ENCODE assay signal across 8 mouse cellular contexts in the genomic region with DNA sequence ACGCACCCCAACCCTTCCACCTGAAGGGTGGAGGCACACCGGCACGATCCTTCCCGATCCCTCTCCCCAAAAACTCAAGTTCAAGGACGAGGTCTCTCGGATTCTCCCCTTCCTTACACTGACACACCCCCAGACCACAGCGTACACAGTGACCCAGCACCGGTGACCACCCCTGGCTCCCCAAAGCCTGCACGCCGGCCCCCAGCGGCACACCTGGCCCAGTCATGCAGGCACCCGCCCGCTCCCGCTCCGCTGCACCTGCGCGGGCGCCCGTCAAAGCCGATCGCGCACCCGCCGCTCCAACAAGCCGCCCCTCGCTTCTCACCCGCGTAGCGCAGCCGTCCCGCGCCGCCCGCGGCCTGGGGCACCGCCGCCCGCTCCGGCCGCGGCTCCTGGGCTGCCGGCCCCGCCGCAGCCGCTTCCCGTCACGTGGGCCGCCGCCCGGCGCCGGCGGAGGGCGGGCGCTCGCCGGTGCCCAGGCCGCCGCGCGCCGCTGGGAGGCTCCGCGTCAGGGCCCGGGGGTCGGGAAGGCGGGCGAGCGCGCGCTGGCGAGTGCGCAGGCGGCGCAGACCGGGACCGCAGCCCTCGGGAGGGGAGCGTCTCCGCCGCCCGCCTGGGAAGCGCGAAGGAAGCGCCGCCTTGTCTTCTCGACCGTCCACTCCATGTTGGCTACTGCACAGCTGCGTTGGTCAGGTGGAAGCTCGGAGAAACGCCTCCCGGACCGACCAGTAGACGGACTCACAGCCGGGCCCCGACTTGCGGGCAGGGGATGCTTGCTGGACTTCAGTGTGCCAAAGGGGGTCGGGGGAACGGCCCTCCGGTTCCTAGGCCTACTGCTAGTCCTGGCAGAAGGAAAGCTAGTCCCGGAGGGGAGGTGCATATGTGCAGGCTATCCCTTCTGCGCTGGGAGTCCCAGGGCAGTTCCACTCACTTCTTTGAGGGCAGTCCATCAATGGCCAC. TPM values are rescaled to one million over a fixed set of nuclear protein-coding genes. Genes with fewer than 3 reads are reported as not detected.
A peak's percentile ranks its signal among the peaks of the same experiment; 100 is the strongest.
DNase-seq lines count a peak whose midpoint lies in the region; ATAC-seq and TF ChIP-seq lines count a peak whose summit lies in the region.

No protein-coding gene starts in this region.

- peak; percentile 85 for ATAC-seq in forebrain, embryonic 16.5 days
- peak; percentile 87 for ATAC-seq in neural tube, embryonic 14.5 days (ENCODE audit: low read depth)

- DNase-seq in ES-E14 (ENCODE audit: low read depth, low spot score): no peak
- DNase-seq in cerebellum, adult 18-20 months: peak; percentile 71 to 85
- peak; percentile 69 for DNase-seq in heart, postnatal 25 days (ENCODE audit: low spot score)
- peak; percentile 56 to 73 for DNase-seq in layer of hippocampus, adult 18-20 months (ENCODE audit: low spot score in 2 of 2)
- peak; percentile 62 to 66 for DNase-seq in lung, adult 18-20 months
- DNase-seq in testis, postnatal 10 days (ENCODE audit: low spot score): peak; percentile 71

- no peaks in the 10 kb centered on the region for H3K27me3 ChIP-seq in forebrain, embryonic 16.5 days (replicated peaks; ENCODE audit: control insufficient read depth, insufficient read depth, low read length)
- H3K27me3 ChIP-seq in neural tube, embryonic 14.5 days (ENCODE audit: control insufficient read depth, insufficient read depth, low read length): no peaks in the 10 kb centered on the region

- H3K4me1 ChIP-seq in ES-E14 (ENCODE audit: control insufficient read depth in 2 of 2, insufficient read depth in 2 of 2, low read length in 2 of 2, poor library complexity in 1 of 2): peaks cover 3 to 4% of the 10 kb centered on the region in 2 experiments; a peak in 2 of 4 replicates
- peaks cover 25% of the 10 kb centered on the region for H3K4me1 ChIP-seq in forebrain, embryonic 16.5 days (replicated peaks; ENCODE audit: control insufficient read depth, insufficient read depth, low read length)
- H3K4me1 ChIP-seq in neural tube, embryonic 14.5 days (ENCODE audit: control insufficient read depth, insufficient read depth, low read length): peaks cover 18% of the 10 kb centered on the region

- no peaks in the 10 kb centered on the region for H3K9me3 ChIP-seq in ES-E14 (ENCODE audit: control insufficient read depth, insufficient read depth, low read depth, low read length)
- no peaks in the 10 kb centered on the region for H3K9me3 ChIP-seq in forebrain, embryonic 16.5 days (ENCODE audit: control insufficient read depth, low read length)
- H3K9me3 ChIP-seq in neural tube, embryonic 14.5 days (ENCODE audit: control insufficient read depth, low read length): no peaks in the 10 kb centered on the region

- intact Hi-C loops in heart, postnatal 25 days (cut with DNase I): loop anchor here (10.0 kb wide), 2 partner anchors 732 to 842 kb away; a partner anchor contains a TSS

- H3K36me3 ChIP-seq in ES-E14 (ENCODE audit: control insufficient read depth, insufficient read depth, low read length, poor library complexity, severe bottlenecking): no peaks in the 10 kb centered on the region
- no peaks in the 10 kb centered on the region for H3K36me3 ChIP-seq in forebrain, embryonic 16.5 days (ENCODE audit: control insufficient read depth, insufficient read depth)
- H3K36me3 ChIP-seq in neural tube, embryonic 14.5 days (ENCODE audit: control insufficient read depth, insufficient read depth, low read length): no peaks in the 10 kb centered on the region

- H3K4me2 ChIP-seq in forebrain, embryonic 16.5 days (ENCODE audit: low read length): peak overlapping the region; percentile 86
- H3K4me2 ChIP-seq in neural tube, embryonic 14.5 days (ENCODE audit: low read depth, low read length): peak overlapping the region; percentile 79

- H3K9ac ChIP-seq in ES-E14 (ENCODE audit: insufficient read depth, low read depth, low read length, poor library complexity, severe bottlenecking): peak overlapping the region; percentile 80
- H3K9ac ChIP-seq in forebrain, embryonic 16.5 days (replicated peaks; ENCODE audit: low read depth, low read length): peak overlapping the region; percentile 88
- H3K9ac ChIP-seq in neural tube, embryonic 14.5 days (replicated peaks; ENCODE audit: low read depth, low read length): peak overlapping the region; percentile 94

- H3K27ac ChIP-seq in ES-E14 (ENCODE audit: insufficient read depth, low read depth, low read length, poor library complexity, severe bottlenecking): no peak overlapping the region
- peak overlapping the region; percentile 80 for H3K27ac ChIP-seq in forebrain, embryonic 16.5 days (ENCODE audit: low read length)
- H3K27ac ChIP-seq in neural tube, embryonic 14.5 days (ENCODE audit: low read depth, low read length): peak overlapping the region; percentile 88

- in situ Hi-C loops in ES-E14 (cut with MboI; ENCODE audit: low sequenced_read_pairs in 2 of 2, unreplicated experiment in 2 of 2): no loop called here

- WGBS in forebrain, embryonic 16.5 days: under 1% methylated on average over 87 of the region's 102 CpGs
- WGBS in neural tube, embryonic 14.5 days: 0% methylated on average over 84 of the region's 102 CpGs

- H3K4me3 ChIP-seq in ES-E14 (ENCODE audit: insufficient read depth in 1 of 2, low read depth in 1 of 2, low read length in 2 of 2, poor library complexity in 1 of 2, severe bottlenecking in 1 of 2): peak overlapping the region; percentile 75 to 84
- H3K4me3 ChIP-seq in forebrain, embryonic 16.5 days (replicated peaks; ENCODE audit: low read length): peak overlapping the region; percentile 73
- H3K4me3 ChIP-seq in neural tube, embryonic 14.5 days (ENCODE audit: low read depth, low read length): peak overlapping the region; percentile 77

TF ChIP-seq in ES-E14, 5 proteins besides CTCF, POLR2A, EP300 and RAD21:
- TF ChIP-seq CHD2 (IDR thresholded peaks at IDR 0.05; ENCODE audit: low read depth, low read length) (no peak), ZNF384 (IDR thresholded peaks at IDR 0.05; ENCODE audit: low read depth, low read length) (no peak), HCFC1 (IDR thresholded peaks at IDR 0.05; ENCODE audit: borderline replicate concordance, insufficient read depth, low read length) (no peak), ZC3H11A (IDR thresholded peaks at IDR 0.05; ENCODE audit: borderline replicate concordance, low read depth, low read length) (no peak), MAFK (IDR thresholded peaks at IDR 0.05; ENCODE audit: insufficient read depth, low read depth, low read length) (no peak)

RNA-seq across cellular contexts. Expression of a gene that starts 6.1 kb away (rescaled TPM):
- 5.5 and 6.2 TPM in 2 replicates for total RNA-seq in ES-E14 (2012; rRNA removed)
- polyA plus RNA-seq in forebrain, embryonic 16.5 days (2015; fragmentation: Nextera tagmentation; extraction: Ambion mirVana): 18.1 and 19.5 TPM in 2 replicates
- 10 to 100 TPM; 12.9 to 13.2 TPM for total RNA-seq in heart, postnatal 25 days (2021)
- total RNA-seq in layer of hippocampus, adult 18-20 months (2021): 10 to 100 TPM; 37.7 to 38.1 TPM
- 22.0 and 22.3 TPM in 2 replicates for polyA plus RNA-seq in neural tube, embryonic 14.5 days (2014; fragmentation: Nextera tagmentation; extraction: Ambion mirVana)

RNA-seq across cellular contexts. Expression of a gene that starts 6.2 kb away (rescaled TPM):
- total RNA-seq in ES-E14 (2012; rRNA removed): 10.6 and 14.1 TPM in 2 replicates
- 56.7 and 61.8 TPM in 2 replicates for polyA plus RNA-seq in forebrain, embryonic 16.5 days (2015; fragmentation: Nextera tagmentation; extraction: Ambion mirVana)
- total RNA-seq in heart, postnatal 25 days (2021): 10 to 100 TPM; 18.6 to 19.5 TPM
- 10 to 100 TPM; 27.5 to 27.8 TPM for total RNA-seq in layer of hippocampus, adult 18-20 months (2021)
- 43.4 and 51.6 TPM in 2 replicates for polyA plus RNA-seq in neural tube, embryonic 14.5 days (2014; fragmentation: Nextera tagmentation; extraction: Ambion mirVana)
